Mouse (Mus musculus) MEL (cell line): ENCODE results near the gene Mrtfb. TPM values are rescaled to one million over a fixed set of nuclear protein-coding genes. Genes with fewer than 3 reads are reported as not detected.

ENCODE experiments used
- DNase-seq: peaks from one replicate; pipeline ENCODE4 v3.0.0; 2011; ENCODE audit warnings: low read depth, low spot score
- H3K27ac ChIP-seq: 2 replicates; pipeline ENCODE4 v1.5.1; 2012; ENCODE audit warnings: low read depth, mild to moderate bottlenecking, control low read depth, low read length, moderate library complexity; ENCODE audit not compliant: control insufficient read depth
- H3K27me3 ChIP-seq, 2 experiments: fragments of 150-350 bp in 1 of 2; sonication (generic) in 1 of 2; 2 replicates each; pipeline ENCODE4 v1.6.1; 2012; ENCODE audit warnings: low read length in 2 of 2, mild to moderate bottlenecking in 2 of 2, improper control_type of control experiment in 1 of 2, moderate library complexity in 1 of 2; ENCODE audit not compliant: insufficient read depth in 2 of 2, control insufficient read depth in 1 of 2
- H3K36me3 ChIP-seq, 2 experiments: 2 replicates each; pipeline ENCODE4 v1.6.1; 2012 to 2014; ENCODE audit warnings: low read length in 2 of 2, improper control_type of control experiment in 1 of 2, inconsistent platforms in 1 of 2, mild to moderate bottlenecking in 1 of 2; ENCODE audit not compliant: insufficient read depth in 2 of 2, control insufficient read depth in 1 of 2
- H3K4me1 ChIP-seq, 2 experiments: fragments of 150-350 bp in 1 of 2; sonication (generic) in 1 of 2; 2 replicates each; pipeline ENCODE4 v1.6.1; 2012; ENCODE audit warnings: low read length in 2 of 2, improper control_type of control experiment in 1 of 2, mild to moderate bottlenecking in 1 of 2; ENCODE audit not compliant: insufficient read depth in 2 of 2, control insufficient read depth in 1 of 2
- H3K4me3 ChIP-seq, 2 experiments: fragments of 150-350 bp in 1 of 2; sonication (generic) in 1 of 2; 2 replicates each; pipeline ENCODE4 v1.5.1; 2012; ENCODE audit warnings: low read depth in 2 of 2, low read length in 2 of 2, mild to moderate bottlenecking in 2 of 2, moderate library complexity in 2 of 2, control low read depth in 1 of 2, improper control_type of control experiment in 1 of 2; ENCODE audit not compliant: control insufficient read depth in 1 of 2, insufficient read depth in 1 of 2
- H3K79me2 ChIP-seq: 2 replicates; pipeline ENCODE4 v1.6.1; 2012; ENCODE audit warnings: mild to moderate bottlenecking, low read length, moderate library complexity; ENCODE audit not compliant: control insufficient read depth, poor library complexity, insufficient read depth
- H3K9ac ChIP-seq: 2 replicates; pipeline ENCODE4 v1.6.1; 2012; ENCODE audit warnings: low read depth, mild to moderate bottlenecking, control low read depth, low read length, moderate library complexity; ENCODE audit not compliant: control insufficient read depth, poor library complexity, severe bottlenecking
- H3K9me3 ChIP-seq: fragments of 150-350 bp; sonication (generic); replicated peaks from 2 replicates; pipeline ENCODE4 v1.6.1; 2012; ENCODE audit warnings: mild to moderate bottlenecking, low read length, improper control_type of control experiment, moderate library complexity; ENCODE audit not compliant: insufficient read depth
- BHLHE40 ChIP-seq: IDR thresholded peaks from 2 replicates; pipeline ENCODE4 v1.6.1; 2012; ENCODE audit warnings: low read depth, mild to moderate bottlenecking, inconsistent platforms, low read length, improper control_type of control experiment, borderline replicate concordance
- CHD1 ChIP-seq: IDR thresholded peaks from 2 replicates; pipeline ENCODE4 v1.6.1; 2012; ENCODE audit warnings: low read depth, mild to moderate bottlenecking, inconsistent platforms, low read length, improper control_type of control experiment
- CHD2 ChIP-seq: IDR thresholded peaks from 2 replicates; pipeline ENCODE4 v1.6.1; 2011; ENCODE audit warnings: low read length, improper control_type of control experiment
- E2F4 ChIP-seq: IDR thresholded peaks from 2 replicates; pipeline ENCODE4 v1.6.1; 2011; ENCODE audit warnings: low read depth, low read length, improper control_type of control experiment, borderline replicate concordance
- EP300 ChIP-seq, 2 experiments: IDR thresholded peaks; 2 replicates each; pipeline ENCODE4 v1.6.1; 2011; ENCODE audit warnings: improper control_type of control experiment in 2 of 2, low read length in 2 of 2, low read depth in 1 of 2, mild to moderate bottlenecking in 1 of 2
- ETS1 ChIP-seq: IDR thresholded peaks from 2 replicates; pipeline ENCODE4 v1.6.1; 2012; ENCODE audit warnings: low read depth, mild to moderate bottlenecking, inconsistent platforms, low read length, improper control_type of control experiment, moderate library complexity
- JUND ChIP-seq: IDR thresholded peaks from 2 replicates; pipeline ENCODE4 v1.6.1; 2011; ENCODE audit warnings: low read depth, mild to moderate bottlenecking, improper control_type of control experiment, low read length
- MAFK ChIP-seq: IDR thresholded peaks from 2 replicates; pipeline ENCODE4 v1.6.1; 2011; ENCODE audit warnings: low read depth, mild to moderate bottlenecking, low read length, improper control_type of control experiment, borderline replicate concordance
- MAX ChIP-seq: IDR thresholded peaks from 2 replicates; pipeline ENCODE4 v1.6.1; 2011; ENCODE audit warnings: low read length, improper control_type of control experiment
- MAZ ChIP-seq: IDR thresholded peaks from 2 replicates; pipeline ENCODE4 v1.6.1; 2012; ENCODE audit warnings: low read depth, mild to moderate bottlenecking, inconsistent platforms, low read length, improper control_type of control experiment
- MEF2A ChIP-seq: IDR thresholded peaks from 2 replicates; pipeline ENCODE4 v1.6.1; 2014; ENCODE audit warnings: low read depth, mild to moderate bottlenecking, inconsistent platforms, low read length, improper control_type of control experiment; ENCODE audit not compliant: poor library complexity, insufficient replicate concordance, severe bottlenecking; ENCODE audit errors: extremely low read depth
- MYB ChIP-seq: IDR thresholded peaks from 2 replicates; pipeline ENCODE4 v1.6.1; 2011; ENCODE audit warnings: mild to moderate bottlenecking, low read depth, low read length, improper control_type of control experiment
- NELFE ChIP-seq: IDR thresholded peaks from 2 replicates; pipeline ENCODE4 v1.6.1; 2011; ENCODE audit warnings: low read depth, low read length, improper control_type of control experiment
- RCOR1 ChIP-seq: IDR thresholded peaks from 2 replicates; pipeline ENCODE4 v1.6.1; 2012; ENCODE audit warnings: low read depth, mild to moderate bottlenecking, inconsistent platforms, low read length, improper control_type of control experiment
- SIN3A ChIP-seq: IDR thresholded peaks from 2 replicates; pipeline ENCODE4 v1.6.1; 2012; ENCODE audit warnings: low read length, improper control_type of control experiment, inconsistent platforms
- SMC3 ChIP-seq: IDR thresholded peaks from 2 replicates; pipeline ENCODE4 v1.6.1; 2011; ENCODE audit warnings: low read depth, low read length, improper control_type of control experiment
- TAL1 ChIP-seq: IDR thresholded peaks from 2 replicates; pipeline ENCODE4 v1.6.1; 2012; ENCODE audit warnings: mild to moderate bottlenecking, inconsistent platforms, low read length, moderate library complexity, mixed read lengths
- TCF12 ChIP-seq: IDR thresholded peaks from 2 replicates; pipeline ENCODE4 v1.6.1; 2014; ENCODE audit warnings: low read depth, mild to moderate bottlenecking, inconsistent platforms, low read length, improper control_type of control experiment, moderate library complexity
- USF1 ChIP-seq: IDR thresholded peaks from 2 replicates; pipeline ENCODE4 v1.6.1; 2014; ENCODE audit warnings: low read depth, mild to moderate bottlenecking, inconsistent platforms, low read length, improper control_type of control experiment, moderate library complexity
- USF2 ChIP-seq, 2 experiments: IDR thresholded peaks; 2 replicates each; pipeline ENCODE4 v1.6.1; 2011 to 2012; ENCODE audit warnings: improper control_type of control experiment in 2 of 2, low read length in 2 of 2, borderline replicate concordance in 1 of 2, inconsistent platforms in 1 of 2, low read depth in 1 of 2, mild to moderate bottlenecking in 1 of 2; ENCODE audit not compliant: insufficient read depth in 1 of 2
- ZMIZ1 ChIP-seq: IDR thresholded peaks from 2 replicates; pipeline ENCODE4 v1.6.1; 2012; ENCODE audit warnings: low read depth, mild to moderate bottlenecking, inconsistent platforms, low read length, improper control_type of control experiment, moderate library complexity
- polyA plus RNA-seq, 2 experiments: library from polyadenylated mRNA; stranded (reverse) in 1 of 2; unstranded in 1 of 2; fragments of >175 nt in 1 of 2; fragments of >200 nt in 1 of 2; gene quantifications; 2 replicates each; pipeline versions ENCODE4 v1.2.1 to v1.2.4; 2012; ENCODE audit warnings: low replicate concordance in 2 of 2, low read depth in 1 of 2; ENCODE audit not compliant: insufficient read length in 2 of 2, insufficient read depth in 1 of 2, missing spikeins in 1 of 2
- total RNA-seq: library from RNA; depleted of rRNA; stranded (reverse); fragments of 300-350 nt; gene quantifications from 2 replicates; pipeline ENCODE4 v1.2.3, GENCODE M21; 2012

Gene Mrtfb
- total and polyA plus RNA-seq, 3 experiments: 2.7 to 6.6 TPM; not detected in 1

GRCm38 (mm10) chr16:13366256-13366655 is 110.0 kb downstream of the Mrtfb start:
- H3K9ac ChIP-seq: no peak overlapping the region
- H3K9me3 ChIP-seq: no peaks in the 10 kb centered on the region
- TF ChIP-seq MEF2A (no peak), ZMIZ1 (no peak), E2F4 (no peak), TCF12 (no peak), JUND (no peak), MAZ (no peak), CHD1 (no peak), EP300 (IDR thresholded peaks at IDR 0.05; ENCODE audit: low read depth in 1 of 2, low read length in 2 of 2) (no peak), CHD2 (no peak), USF1 (no peak), MYB (no peak), TAL1 (no peak), SMC3 (no peak), NELFE (no peak), MAX (no peak), USF2 (IDR thresholded peaks at IDR 0.05; ENCODE audit: borderline replicate concordance in 1 of 2, insufficient read depth in 1 of 2, low read depth in 1 of 2, low read length in 2 of 2) (no peak)

DNA sequence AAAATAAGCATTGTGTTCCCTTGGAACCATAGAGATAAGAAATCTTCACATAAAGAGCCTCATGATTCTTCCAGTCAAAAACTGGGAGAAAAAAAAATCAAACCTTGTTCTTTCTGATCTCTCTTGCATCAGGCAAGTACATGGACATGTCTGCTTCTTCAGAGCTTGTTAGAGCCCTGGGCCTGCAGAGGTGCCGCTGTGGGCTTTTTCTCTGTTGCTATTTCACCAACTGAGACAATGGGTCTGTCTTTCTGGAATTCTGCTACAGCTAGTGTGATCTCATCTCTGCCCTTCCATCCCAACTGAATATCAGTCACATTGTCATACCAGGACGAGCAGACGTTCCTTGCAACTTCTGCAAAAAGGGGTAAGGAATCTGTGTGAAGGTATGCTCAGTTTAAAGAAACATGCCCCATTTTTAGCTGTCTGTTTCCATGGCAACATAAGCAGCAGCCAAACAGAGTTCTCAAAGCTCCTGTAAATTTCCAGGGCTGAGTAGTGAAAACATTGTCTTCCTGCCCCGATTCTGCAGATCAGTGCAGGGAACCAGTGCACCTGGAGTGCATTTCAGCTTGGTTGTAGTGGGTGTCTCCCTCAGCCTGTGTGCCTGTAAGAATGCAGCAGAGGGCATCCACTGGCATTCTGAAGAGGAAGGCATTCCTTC is 110.7 kb downstream of the Mrtfb start:
- TF ChIP-seq TAL1 (no peak), TCF12 (no peak), SIN3A (no peak), MYB (no peak), ZMIZ1 (no peak), RCOR1 (no peak), BHLHE40 (no peak), MAFK (no peak), ETS1 (no peak)
- H3K9me3 ChIP-seq: no peaks in the 10 kb centered on the region
- no peak overlapping the region for H3K4me3 ChIP-seq

More at GRCm38 (mm10) chr16:13366256-13366655, 110.0 kb downstream of the Mrtfb start:
- H3K27ac ChIP-seq: no peak overlapping the region
- no peaks in the 10 kb centered on the region for H3K79me2 ChIP-seq
- no peak for DNase-seq
- H3K4me1 ChIP-seq: no peaks in the 10 kb centered on the region
- no peaks in the 10 kb centered on the region; a peak in 1 of 4 replicates for H3K36me3 ChIP-seq
- no peak overlapping the region for H3K4me3 ChIP-seq
- no peaks in the 10 kb centered on the region for H3K27me3 ChIP-seq

More for the DNA sequence above, 110.7 kb downstream of the Mrtfb start:
- no peak overlapping the region for H3K27ac ChIP-seq
- H3K36me3 ChIP-seq: peaks cover 0 to 4% of the 10 kb centered on the region in 2 experiments; a peak in 2 of 4 replicates
- no peak for DNase-seq
- no peaks in the 10 kb centered on the region for H3K79me2 ChIP-seq
- H3K9ac ChIP-seq: no peak overlapping the region
- H3K27me3 ChIP-seq: no peaks in the 10 kb centered on the region
- H3K4me1 ChIP-seq: peaks cover 0 to 5% of the 10 kb centered on the region in 2 experiments; a peak in 3 of 4 replicates
